Mouse (Mus musculus): Measurements from ENCODE around the gene Brox.
"Not testable (repeated sequence)": the region's sequence is repeated elsewhere in the genome, so short reads cannot be mapped to it uniquely, and the experiment has no call there.

The Brox gene

DNA sequence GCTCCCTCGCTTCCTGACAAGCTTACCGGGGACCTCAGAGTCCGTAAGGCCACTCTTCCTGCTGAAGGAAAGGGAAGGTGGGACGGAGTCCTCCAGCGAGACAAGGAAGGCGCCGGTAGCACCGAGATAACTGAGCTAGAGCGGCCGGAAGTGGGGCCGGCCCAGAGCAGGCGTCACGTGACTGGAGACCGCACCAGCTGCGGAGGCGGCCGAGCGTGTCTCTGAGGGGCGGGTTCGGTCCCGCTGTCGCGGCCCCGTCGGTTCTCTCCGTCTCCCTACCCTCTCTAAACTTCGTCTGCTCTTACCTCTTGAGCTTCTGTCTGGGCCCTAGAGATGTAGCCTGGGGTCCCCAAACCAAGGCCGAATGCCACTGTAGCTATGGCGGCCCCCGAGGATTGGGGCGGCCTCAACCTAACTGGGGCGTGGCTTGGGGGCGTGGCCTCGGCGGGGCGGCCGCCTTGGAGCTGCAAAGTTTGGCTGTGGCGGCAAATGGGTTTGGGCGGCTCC, at the start of gene Brox:
Brox (minus strand) TSS at position 393 of the 507 bp plus-strand sequence.
- peak; percentile 89 to 94 for DNase-seq (ENCODE audit: low spot score in 2 of 2)

DNA sequence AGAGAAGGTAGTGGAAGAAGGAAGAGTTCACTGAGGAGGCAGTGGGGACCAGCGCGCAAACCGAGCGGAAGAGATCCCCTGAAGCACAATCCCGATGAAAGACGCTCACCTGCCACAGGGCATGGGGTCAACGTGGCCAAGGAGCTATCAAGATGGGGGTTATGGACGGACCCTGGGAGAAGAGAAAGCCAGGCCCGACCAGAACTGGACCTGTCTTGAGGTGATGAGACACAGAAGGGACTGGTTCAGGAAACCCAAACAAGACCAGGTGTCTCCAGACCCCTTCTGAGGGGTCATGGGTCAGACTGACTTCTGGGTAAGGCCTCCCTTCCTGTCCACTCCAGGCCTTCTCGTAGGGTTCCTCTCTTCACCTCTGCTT, 48.7 kb upstream of the Brox start:
- peak in 1 of 2 experiments; percentile 19 for DNase-seq (ENCODE audit: low spot score in 2 of 2)

DNA sequence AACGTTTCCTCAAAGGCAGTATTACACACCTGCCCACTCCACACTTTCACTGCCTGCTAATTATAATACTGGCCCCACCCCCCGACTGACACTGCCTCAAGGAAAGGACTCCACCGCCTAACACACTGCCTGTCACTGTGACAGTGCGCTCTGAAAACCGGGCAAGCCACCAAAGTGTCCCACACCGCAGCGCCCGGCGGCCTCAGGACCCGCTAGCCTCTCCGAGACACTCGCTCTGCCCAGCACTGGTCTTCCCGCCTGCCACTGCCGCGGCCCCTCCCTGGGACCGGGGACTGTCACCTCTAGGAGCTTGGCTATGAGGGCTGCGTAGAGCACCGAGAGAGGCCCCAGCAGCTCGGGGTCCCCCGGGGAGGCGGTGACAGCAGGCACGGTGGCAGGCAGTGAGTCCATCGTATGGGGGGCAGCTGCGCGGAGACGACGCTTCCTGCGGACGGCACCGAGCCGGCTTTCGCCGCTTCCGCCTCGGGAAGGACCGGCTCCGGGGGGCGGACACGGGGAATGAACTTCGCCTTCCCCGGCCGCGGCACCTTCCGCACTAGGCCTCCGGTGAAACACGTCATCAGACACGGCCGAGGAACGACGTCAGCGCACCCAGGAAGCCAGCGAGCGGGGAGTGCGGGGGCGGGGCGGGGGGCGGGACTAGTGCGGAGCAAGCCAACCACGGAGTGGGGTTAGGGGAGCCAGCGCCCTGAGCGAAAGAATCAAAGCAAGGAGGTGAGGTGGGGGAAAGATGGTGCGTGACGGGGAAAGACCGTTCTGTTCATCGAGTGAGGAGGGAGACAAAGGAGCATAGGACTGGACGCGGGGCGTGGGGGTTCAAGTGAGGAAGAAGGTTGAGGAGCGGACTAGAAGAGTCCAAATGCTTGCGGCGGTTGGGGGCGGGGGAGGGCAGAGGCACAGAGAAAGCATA, 48.1 kb upstream of the Brox start:
- DNase-seq (ENCODE audit: low spot score in 2 of 2) = peak; percentile 88 to 90

DNA sequence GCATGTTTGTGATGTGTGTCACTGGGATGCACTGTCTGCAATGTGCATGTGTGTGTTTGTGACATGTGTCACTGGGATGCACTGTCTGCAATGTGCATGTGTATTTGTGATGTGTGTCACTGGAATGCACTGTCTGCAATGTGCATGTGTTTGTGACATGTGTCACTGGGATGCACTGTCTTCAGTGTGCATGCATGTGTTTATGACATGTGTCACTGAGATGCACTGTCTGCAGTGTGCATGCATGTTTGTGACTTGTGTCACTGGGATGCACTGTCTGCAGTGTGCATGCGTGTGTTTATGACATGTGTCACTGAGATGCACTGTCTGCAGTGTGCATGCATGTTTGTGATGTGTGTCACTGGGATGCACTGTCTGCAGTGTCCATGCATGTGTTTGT, 45.8 kb upstream of the Brox start:
- DNase-seq (ENCODE audit: low spot score in 2 of 2) = not testable (repeated sequence)

DNA sequence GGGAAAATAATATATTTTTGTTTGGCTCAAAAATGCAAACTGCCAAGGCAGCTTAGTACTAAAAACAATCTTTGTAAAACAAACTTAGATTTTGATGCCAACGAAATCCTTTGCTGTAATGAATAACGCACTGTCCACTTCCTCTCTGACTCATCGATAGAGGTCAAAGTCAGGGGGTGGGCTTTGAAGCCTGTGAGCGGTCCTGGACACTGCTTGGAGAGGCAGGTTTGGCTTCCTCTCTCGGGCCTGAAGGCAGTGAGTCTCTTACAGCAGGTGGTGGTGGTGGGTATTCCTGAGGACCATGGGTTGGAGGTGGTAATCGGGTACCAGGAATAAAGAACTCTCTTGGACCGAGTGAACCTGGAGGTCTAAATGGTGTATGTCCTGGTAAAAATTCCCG, 30.1 kb upstream of the Brox start:
- no peak for DNase-seq (ENCODE audit: low spot score in 2 of 2)

GRCm38 (mm10) chr1:183324433-183324832, 27.4 kb upstream of the Brox start:
- DNase-seq (ENCODE audit: low spot score in 2 of 2) = no peak

- no peak for DNase-seq (ENCODE audit: low spot score in 2 of 2)
These were observed 26.9 kb upstream of the Brox start for GRCm38 (mm10) chr1:183323923-183324322.

GRCm38 (mm10) chr1:183322496-183322895, 25.4 kb upstream of the Brox start:
- DNase-seq (ENCODE audit: low spot score in 2 of 2) = not testable (repeated sequence)

DNA sequence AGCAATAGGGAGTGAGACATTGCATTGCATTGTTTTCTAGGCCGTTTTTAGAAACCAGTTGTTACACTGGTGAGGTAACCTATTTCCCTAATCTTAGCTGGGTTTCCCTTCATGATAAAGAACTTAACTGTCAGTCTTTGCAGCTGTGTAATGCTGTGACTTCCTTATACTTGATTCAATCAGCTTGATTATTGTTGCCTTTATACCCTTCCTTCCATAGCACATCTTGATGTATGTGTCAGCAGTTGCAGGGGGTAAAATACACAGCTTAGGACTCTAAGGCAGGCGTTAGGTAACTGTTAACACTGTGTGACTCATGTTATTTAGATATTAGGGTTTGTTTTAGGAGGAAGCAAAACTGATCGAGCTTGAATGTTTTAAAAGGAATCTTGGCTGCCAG, 23.6 kb upstream of the Brox start:
- DNase-seq (ENCODE audit: low spot score in 2 of 2) = no peak

DNA sequence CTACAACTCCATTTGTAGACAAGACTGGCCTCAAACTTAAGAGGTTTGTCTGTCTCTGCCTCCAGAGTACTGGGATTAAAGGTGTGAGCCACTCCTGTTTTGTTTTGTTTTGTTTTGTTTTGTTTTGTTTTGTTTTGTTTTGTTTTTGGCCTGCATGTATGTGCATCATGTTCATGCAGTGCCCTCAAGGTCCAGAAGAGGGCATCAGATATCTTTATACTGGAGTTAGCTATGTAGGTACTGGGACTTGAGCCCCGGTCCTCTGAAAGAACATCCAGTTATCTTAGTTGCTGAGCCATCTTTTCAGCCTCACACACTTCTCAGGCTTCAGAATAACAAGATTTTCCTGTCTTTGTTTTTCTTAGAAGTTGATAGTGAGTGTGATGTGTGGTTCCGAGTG, 18.7 kb upstream of the Brox start:
- DNase-seq (ENCODE audit: low spot score in 2 of 2) = no peak

DNA sequence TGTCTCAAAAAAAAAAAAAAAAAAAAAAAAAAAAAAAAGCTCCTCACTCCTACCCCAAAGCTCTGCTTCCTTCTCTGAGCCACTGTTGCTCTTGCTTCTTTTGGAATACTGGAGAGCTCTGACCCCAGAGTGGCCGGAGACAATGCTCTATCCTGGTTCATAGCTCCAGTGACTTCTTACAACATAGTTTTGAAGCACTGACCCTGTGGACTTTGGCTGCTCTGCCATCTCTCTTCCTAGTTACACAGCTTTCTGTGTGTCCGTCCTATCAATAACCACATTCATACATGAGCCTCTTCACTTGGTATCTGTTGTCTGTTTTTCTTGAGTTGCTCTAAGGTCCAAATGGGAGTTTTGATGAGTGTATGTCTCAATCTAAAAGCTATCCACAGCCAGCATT, 15.0 kb upstream of the Brox start:
- no peak for DNase-seq (ENCODE audit: low spot score in 2 of 2)

GRCm38 (mm10) chr1:183309601-183310000, 12.5 kb upstream of the Brox start:
- not testable (repeated sequence) for DNase-seq (ENCODE audit: low spot score in 2 of 2)

GRCm38 (mm10) chr1:183308476-183308875, 11.4 kb upstream of the Brox start:
- no peak for DNase-seq (ENCODE audit: low spot score in 2 of 2)

GRCm38 (mm10) chr1:183307555-183307954, 10.5 kb upstream of the Brox start:
- DNase-seq (ENCODE audit: low spot score in 2 of 2) = no peak

DNA sequence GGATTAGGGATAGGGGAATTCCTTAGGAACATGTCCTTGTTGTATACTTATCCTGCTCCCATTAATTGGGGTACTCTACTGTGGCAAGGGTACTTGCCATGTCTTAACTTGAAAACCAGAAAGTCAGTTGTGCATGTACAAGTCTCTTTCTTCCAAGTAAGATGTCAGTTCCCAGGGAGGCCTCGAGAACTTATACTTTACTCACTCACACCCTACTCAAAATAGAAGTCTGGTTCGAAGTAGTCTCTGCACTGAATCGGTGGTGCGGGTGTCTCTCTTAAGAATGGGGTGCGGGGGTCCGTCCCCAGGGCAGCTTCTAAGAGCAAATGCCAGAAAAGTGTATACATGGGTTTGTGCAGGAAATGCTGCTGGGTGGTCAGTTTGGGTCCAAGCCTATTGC, 2.1 kb upstream of the Brox start:
- peak; percentile 96 for DNase-seq (ENCODE audit: low spot score in 2 of 2)

- peak; percentile 29 to 75 for DNase-seq (ENCODE audit: low spot score in 2 of 2)
These were observed 919 bp upstream of the Brox start for GRCm38 (mm10) chr1:183297886-183298489.

- peak; percentile 44 to 46 for DNase-seq (ENCODE audit: low spot score in 2 of 2)
These were observed 410 bp upstream of the Brox start for GRCm38 (mm10) chr1:183297473-183297885.

GRCm38 (mm10) chr1:183296465-183296864, 604 bp downstream of the Brox start, which contains the start of gene Aida:
Gene Aida (plus strand): TSS chr1:183296590.
- peak in 1 of 2 experiments; percentile 36 for DNase-seq (ENCODE audit: low spot score in 2 of 2)

DNA sequence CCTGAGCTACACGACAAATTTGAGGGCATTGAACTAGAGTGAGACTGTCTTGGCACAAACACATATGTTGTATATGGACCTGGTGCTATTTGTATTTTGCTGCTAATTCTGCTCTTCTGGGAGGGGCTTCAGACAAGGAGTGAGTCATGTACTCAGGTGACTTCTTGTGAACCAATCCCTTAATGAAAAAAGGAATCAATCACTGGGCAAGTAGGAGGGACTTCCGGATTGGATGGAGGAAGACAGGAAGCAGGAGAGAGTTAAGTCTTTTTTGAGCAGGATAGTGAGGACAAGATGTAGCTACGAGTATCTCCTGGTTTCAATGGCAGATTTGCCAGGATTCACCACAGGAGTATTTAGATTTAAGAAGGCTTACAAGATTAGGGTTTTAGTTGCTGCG, 7.5 kb downstream of the Brox start:
- DNase-seq (ENCODE audit: low spot score in 2 of 2) = no peak

GRCm38 (mm10) chr1:183288351-183288750, 8.7 kb downstream of the Brox start:
- no peak for DNase-seq (ENCODE audit: low spot score in 2 of 2)

GRCm38 (mm10) chr1:183275763-183276162, 21.3 kb downstream of the Brox start:
- DNase-seq (ENCODE audit: low spot score in 2 of 2) = no peak

- no peak for DNase-seq (ENCODE audit: low spot score in 2 of 2)
These were observed 22.7 kb downstream of the Brox start for GRCm38 (mm10) chr1:183274385-183274784.
